Mouse (Mus musculus): ENCODE measurements around the gene Setd7. TPM values are rescaled to one million over a fixed set of nuclear protein-coding genes. Genes with fewer than 3 reads are reported as not detected.

The Setd7 gene
- polyA plus RNA-seq, 1 experiment from 2014 or later = 76.5 TPM

DNA sequence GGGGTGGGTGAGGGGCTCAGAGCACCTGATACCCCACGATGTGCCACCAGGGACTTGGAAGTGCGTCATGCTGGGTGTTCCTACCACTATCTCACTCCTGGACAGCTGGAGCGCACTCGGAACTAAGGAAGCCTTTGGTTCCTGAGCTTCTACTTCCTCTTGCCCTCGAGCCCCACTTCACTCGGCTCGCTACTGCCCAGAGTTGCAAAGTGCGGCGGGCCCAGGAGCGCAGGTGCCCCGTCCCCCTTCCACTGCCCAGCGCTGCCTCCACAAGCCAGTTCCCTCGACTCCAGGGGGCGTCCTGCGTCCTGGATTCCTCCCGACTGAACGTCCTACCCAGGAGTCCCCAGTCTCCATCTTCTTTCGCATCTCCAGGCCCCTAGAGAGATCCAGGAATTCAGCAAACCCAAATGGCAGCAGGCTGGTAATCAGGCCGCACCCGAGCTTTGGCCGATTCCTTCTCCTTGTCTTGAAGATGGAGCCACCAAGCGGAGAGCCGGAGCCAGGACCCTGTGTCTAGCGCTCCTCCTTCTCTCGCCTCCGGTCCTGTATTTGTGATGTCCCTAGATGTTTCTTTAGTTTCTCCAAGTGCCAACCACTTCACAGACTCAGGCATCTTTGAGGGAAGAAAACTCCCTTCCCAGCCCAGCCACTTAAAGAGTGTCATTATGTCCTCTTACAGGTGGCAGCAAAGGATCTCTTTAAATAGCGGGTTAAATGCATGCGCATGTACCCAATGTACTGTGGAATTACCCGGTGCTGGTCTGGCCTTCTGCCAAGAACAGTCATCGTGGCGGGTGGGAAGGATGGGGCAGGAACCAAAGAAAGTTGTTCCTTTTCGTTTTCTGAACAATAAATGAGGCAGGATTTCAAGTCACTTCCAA lies 672 bp upstream of the Setd7 start:
- in situ Hi-C loops (cut with MboI; ENCODE audit: low pct_unique_long_range_greater_than_20kb) = no loop called here
- ChIA-PET CTCF (interaction anchor here (0.7 to 3.4 kb wide), 14 partner anchors 10 to 112 kb away, joined by 3 to 22 read pairs (median 3); no protein-coding TSS in a partner anchor), POLR2A (interaction anchor here (0.6 to 2.0 kb wide), 13 partner anchors 11 to 620 kb away, joined by 3 to 8 read pairs (median 3); partner anchors contain the start of gene Rab33b)
- ATAC-seq (peak; percentile 48), DNase-seq (ENCODE audit: low read depth, low spot score) (peak; percentile 79)
- H3K27me3 ChIP-seq = no peaks in the 10 kb centered on the region
- TF ChIP-seq CTCF (IDR thresholded peaks at IDR 0.05) = no peak

DNA sequence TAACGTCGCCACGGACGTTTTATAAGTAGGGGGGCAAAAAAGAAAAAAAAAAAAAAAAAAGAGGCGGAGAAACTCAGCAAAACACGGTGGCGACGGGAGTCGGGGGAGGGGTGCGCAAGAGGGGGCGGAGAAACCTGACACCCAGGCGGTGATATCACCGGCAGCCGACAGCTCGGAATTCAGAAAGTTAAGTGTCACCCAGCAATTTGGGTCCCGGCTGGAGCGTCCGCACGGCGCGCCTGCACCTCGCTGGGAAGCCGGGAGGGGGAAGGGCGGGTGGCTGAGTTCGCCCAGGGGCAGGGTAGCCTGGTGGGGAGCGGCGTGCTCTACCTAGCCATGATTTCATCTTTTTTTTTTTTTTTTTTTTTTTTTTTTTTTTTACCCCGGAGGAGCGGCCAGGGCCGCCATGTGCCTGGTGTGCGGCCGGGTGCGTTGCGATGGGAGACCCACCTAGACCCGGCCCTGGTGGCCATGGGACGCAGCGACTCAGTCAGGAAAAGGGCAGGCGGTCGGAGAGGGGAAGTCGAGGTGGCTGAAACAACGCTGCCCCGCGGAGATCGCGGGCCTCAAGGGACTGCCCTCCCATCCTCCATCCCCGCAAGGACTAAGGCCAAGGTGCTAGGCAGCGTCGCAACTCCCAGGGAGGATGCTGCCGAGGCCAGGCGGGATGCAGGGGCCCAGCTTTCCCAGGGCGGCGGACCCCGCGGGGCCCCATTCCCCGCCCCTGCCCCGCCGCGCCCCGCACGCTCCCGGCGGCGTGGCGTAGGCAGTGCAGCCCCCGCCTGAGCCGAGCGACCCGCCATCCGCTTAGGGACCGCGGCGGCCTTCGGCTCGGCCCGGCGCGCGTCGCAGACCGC lies 857 bp downstream of the Setd7 start:
- ChIA-PET CTCF (interaction anchor here (1.4 to 3.4 kb wide), 2 partner anchors 13 to 49 kb away, joined by 6 to 22 read pairs; no protein-coding TSS in a partner anchor), POLR2A (interaction anchor here (0.6 to 2.0 kb wide), 13 partner anchors 9 to 439 kb away, joined by 3 to 8 read pairs (median 3); partner anchors contain the start of gene Rab33b)
- in situ Hi-C loops (cut with MboI; ENCODE audit: low pct_unique_long_range_greater_than_20kb) = no loop called here
- ATAC-seq = peak; percentile 14
- DNase-seq (ENCODE audit: low read depth, low spot score) = peak; percentile 67
- no peak for TF ChIP-seq CTCF (IDR thresholded peaks at IDR 0.05)
- H3K27me3 ChIP-seq = no peaks in the 10 kb centered on the region

DNA sequence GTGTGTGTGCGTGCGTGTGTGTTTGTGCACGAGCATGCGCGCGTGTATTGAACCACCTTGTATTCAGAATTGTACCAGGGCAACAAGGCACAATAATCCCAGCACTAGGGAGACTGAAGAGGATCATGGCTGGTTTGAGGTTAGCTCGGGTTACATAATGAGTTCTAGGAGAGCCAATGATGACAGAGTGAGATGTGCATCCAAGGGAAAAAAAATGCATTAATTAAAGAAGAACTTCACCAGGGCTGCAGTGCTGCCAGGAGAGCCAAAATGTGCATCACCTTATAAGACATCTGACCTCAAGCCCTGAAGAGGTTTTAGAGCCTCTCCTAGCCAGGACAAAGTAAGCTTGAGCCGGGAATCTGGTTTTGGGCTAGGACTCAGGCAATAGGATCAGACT lies 5.1 kb downstream of the Setd7 start:
- in situ Hi-C loops (cut with MboI; ENCODE audit: low pct_unique_long_range_greater_than_20kb) = no loop called here
- DNase-seq (ENCODE audit: low read depth, low spot score) (peak; percentile 88), ATAC-seq (peak; percentile 53)
- H3K27me3 ChIP-seq = no peaks in the 10 kb centered on the region
- ChIA-PET CTCF (interaction anchor here (0.9 to 1.2 kb wide), 4 partner anchors 10 to 25 kb away, joined by 3 read pairs; no protein-coding TSS in a partner anchor), POLR2A (interaction anchor here (1.1 to 1.6 kb wide), 4 partner anchors 10 to 27 kb away, joined by 3 to 4 read pairs (median 4); no protein-coding TSS in a partner anchor)
- no peak for TF ChIP-seq CTCF (IDR thresholded peaks at IDR 0.05)

DNA sequence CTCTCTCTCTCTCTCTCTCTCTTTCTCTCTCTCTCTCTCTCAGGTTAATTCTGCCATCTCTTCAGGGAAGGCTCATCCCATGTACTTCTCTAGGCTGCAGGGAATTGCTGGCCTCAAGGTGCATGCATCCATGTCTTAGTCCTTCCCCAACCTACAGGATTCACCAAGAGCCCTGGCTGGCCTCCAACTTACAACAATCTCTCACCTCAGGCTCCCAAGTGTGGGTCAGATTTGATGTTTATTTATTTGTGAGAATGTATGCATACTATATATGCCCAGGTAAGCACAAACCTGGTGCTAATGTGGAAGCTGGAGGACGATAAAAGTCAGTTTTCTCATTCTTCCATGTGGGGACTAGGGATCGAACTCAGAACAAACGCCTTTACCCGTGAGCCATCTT lies 5.8 kb downstream of the Setd7 start:
- ATAC-seq (no peak), DNase-seq (ENCODE audit: low read depth, low spot score) (no peak)
- CTCF ChIA-PET = interaction anchor here (0.9 to 1.2 kb wide), 2 partner anchors 19 to 24 kb away, joined by 3 read pairs; no protein-coding TSS in a partner anchor
- no peak for TF ChIP-seq CTCF (IDR thresholded peaks at IDR 0.05)
- in situ Hi-C loops (cut with MboI; ENCODE audit: low pct_unique_long_range_greater_than_20kb) = no loop called here
- POLR2A ChIA-PET = interaction anchor here (0.7 to 1.6 kb wide), 4 partner anchors 10 to 28 kb away, joined by 3 to 4 read pairs (median 4); no protein-coding TSS in a partner anchor
- H3K27me3 ChIP-seq = no peaks in the 10 kb centered on the region

DNA sequence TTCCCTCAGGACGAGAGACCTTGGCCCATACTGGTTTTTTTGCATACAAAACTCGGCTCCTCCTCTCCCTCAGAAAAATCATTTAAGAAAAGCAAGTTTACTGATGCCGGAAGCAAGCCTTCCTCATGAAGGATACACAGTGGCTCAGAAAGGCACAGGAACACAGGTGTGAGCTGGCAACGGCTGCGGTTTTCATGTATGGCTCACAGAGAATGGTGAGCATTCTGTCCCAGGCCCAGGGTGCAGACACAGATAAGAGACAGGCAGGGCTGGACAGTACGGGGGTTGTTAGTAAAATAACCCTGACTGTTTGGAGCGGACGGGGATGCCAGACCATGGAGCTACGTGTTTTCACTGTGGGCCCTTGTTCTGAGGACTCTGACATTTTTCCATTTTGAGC lies 6.6 kb downstream of the Setd7 start:
- no peak for TF ChIP-seq CTCF (IDR thresholded peaks at IDR 0.05)
- ChIA-PET POLR2A (interaction anchor here (1.6 kb wide), 1 partner anchor 29 kb away, joined by 3 read pairs; no protein-coding TSS in a partner anchor), CTCF (no interaction called here)
- DNase-seq (ENCODE audit: low read depth, low spot score) (no peak), ATAC-seq (no peak)
- H3K27me3 ChIP-seq = no peaks in the 10 kb centered on the region
- in situ Hi-C loops (cut with MboI; ENCODE audit: low pct_unique_long_range_greater_than_20kb) = no loop called here

DNA sequence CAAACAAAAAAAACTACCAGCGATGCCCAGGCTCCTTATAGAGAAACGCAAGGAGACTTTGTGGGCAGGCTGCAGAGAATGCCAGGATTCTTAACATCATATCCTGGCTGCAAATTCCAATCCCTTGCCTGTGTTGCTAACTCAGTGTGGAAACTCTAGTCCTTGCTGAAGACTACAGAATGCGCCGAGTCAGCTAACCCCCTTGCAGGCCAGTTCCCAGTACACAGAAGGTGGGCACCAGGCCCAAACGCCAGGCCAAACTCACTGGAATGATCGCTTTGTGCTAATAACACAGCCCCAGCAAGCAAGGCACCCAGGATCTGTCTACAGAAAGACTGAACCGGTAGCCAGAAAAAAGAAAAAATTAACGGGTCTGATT lies 7.2 kb downstream of the Setd7 start:
- POLR2A ChIA-PET = no interaction called here
- H3K27me3 ChIP-seq = no peaks in the 10 kb centered on the region
- CTCF ChIA-PET = interaction anchor here (2.4 kb wide), 1 partner anchor 14 kb away, joined by 10 read pairs; no protein-coding TSS in a partner anchor
- in situ Hi-C loops (cut with MboI; ENCODE audit: low pct_unique_long_range_greater_than_20kb) = no loop called here
- no peak for DNase-seq (ENCODE audit: low read depth, low spot score)
- no peak for TF ChIP-seq CTCF (IDR thresholded peaks at IDR 0.05)
- no peak for ATAC-seq

DNA sequence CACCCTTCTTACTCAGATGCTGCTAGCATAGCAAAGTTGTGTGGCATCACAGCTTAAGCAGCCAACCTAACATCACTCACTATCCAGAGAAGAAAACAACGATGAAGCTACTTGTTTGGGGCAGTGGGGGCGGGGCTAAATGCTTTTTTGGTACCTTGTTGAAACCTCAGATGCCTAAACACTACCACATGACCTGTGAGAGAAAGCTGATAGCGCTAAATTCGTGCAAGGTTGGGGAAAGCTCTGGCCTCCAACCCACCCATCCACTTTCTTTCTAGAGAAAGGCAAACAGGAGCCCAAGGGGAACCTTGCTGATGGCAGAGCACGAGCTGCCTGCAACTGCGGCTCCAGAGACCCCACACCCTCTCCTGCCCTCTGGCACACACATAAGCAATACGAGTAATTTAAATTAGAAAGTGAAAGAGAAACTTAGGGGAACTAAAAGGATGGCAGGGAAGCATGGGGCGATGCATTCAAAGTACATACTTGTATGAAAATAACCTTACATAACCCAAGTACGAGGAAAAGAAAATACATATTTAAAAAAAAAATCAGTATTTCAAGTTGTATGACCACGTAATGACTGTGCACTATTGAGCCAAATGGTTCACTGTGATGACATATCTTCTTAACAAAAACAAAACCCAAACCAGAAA lies 7.7 kb downstream of the Setd7 start:
- in situ Hi-C loops (cut with MboI; ENCODE audit: low pct_unique_long_range_greater_than_20kb) = no loop called here
- ATAC-seq (no peak), DNase-seq (ENCODE audit: low read depth, low spot score) (no peak)
- ChIA-PET POLR2A (no interaction called here), CTCF (interaction anchor here (2.4 kb wide), 1 partner anchor 13 kb away, joined by 10 read pairs; no protein-coding TSS in a partner anchor)
- no peak for TF ChIP-seq CTCF (IDR thresholded peaks at IDR 0.05)
- no peaks in the 10 kb centered on the region for H3K27me3 ChIP-seq

DNA sequence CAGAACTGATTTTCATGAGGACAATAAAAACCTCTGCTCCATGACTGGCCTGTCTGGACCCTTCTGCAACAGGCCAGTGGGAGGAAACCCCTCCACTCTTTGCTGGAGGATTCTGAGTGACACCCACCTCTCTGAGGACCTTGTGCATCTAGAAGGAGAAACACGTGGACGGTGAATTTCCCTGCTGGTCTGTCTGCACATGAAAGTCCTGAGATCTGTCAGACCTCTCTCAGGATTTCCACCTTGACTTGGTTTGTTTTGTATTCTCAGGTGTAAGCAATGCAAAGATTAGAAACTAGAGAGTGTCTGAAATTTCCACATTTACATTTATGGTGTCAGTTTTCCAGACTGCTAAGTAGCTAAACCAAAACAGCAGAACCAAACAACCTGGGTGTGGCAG lies 8.5 kb downstream of the Setd7 start:
- TF ChIP-seq CTCF (IDR thresholded peaks at IDR 0.05) = no peak
- CTCF ChIA-PET = interaction anchor here (2.4 kb wide), 1 partner anchor 12 kb away, joined by 10 read pairs; no protein-coding TSS in a partner anchor
- in situ Hi-C loops (cut with MboI; ENCODE audit: low pct_unique_long_range_greater_than_20kb) = no loop called here
- no peaks in the 10 kb centered on the region for H3K27me3 ChIP-seq
- ATAC-seq (no peak), DNase-seq (ENCODE audit: low read depth, low spot score) (no peak)
- POLR2A ChIA-PET = no interaction called here

DNA sequence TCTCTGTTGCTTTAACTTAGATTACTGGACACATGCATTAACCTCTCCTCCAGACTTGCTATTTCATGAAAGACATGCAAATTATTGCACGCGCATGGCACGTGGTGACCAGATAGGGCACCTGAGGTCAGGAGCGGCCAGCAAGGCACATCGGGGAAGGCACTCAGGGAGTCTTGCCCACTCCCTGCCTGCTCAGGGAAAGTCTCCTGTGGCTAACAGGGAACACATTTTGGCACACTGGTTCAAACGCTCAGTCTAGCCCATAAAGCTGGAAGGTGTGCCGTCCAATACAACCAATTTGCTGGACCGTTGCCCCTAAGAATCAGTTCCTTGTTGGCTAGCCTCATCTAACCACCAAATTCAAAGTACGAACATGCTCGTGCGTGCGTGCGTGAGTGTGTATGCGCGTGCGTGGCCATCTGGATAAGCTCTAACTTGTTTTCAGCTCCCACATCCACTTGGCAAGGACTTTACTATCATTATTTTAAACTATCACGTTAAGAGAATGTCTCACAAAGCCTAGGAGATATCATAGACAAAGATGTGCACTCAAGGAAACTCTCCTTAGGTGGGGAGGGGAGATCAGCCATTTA lies 11.6 kb downstream of the Setd7 start:
- H3K27me3 ChIP-seq = no peaks in the 10 kb centered on the region
- CTCF ChIA-PET = interaction anchor here (1.4 to 2.8 kb wide), 2 partner anchors 9 to 12 kb away, joined by 3 to 15 read pairs; no protein-coding TSS in a partner anchor
- ATAC-seq (no peak), DNase-seq (ENCODE audit: low read depth, low spot score) (no peak)
- POLR2A ChIA-PET = no interaction called here
- TF ChIP-seq CTCF (IDR thresholded peaks at IDR 0.05) = no peak
- in situ Hi-C loops (cut with MboI; ENCODE audit: low pct_unique_long_range_greater_than_20kb) = no loop called here
